Mouse (Mus musculus) kidney, embryonic 14.5 days (tissue): ENCODE measurements at regions not wholly inside any gene's neighbourhood (a gene's known extent, or its start where the extent isn't known, plus 50 kb on each side); places are given as distances from the start of the nearest gene placed in this dataset.

Experiments used
- ATAC-seq: fragments of 200-750 bp; cut with Nextera tagmentation; 2 replicates; pipeline ENCODE4 v1.8.0; 2017; ENCODE audit warnings: moderate number of reproducible peaks, mild to moderate bottlenecking, moderate TSS enrichment, moderate library complexity; ENCODE audit not compliant: low FRiP score, low TSS enrichment
- H3K27ac ChIP-seq: fragments of 300-500 bp; sonication (generic); 2 replicates; pipeline ENCODE4 v1.5.1; 2014; ENCODE audit warnings: low read depth, mild to moderate bottlenecking, low read length, moderate library complexity, mixed read lengths
- H3K27me3 ChIP-seq: fragments of 300-500 bp; sonication (generic); 2 replicates; pipeline ENCODE4 v1.6.1; 2014; ENCODE audit warnings: mild to moderate bottlenecking, low read length; ENCODE audit not compliant: control insufficient read depth, insufficient read depth
- H3K36me3 ChIP-seq: fragments of 300-500 bp; sonication (generic); 2 replicates; pipeline ENCODE4 v1.6.1; 2014; ENCODE audit warnings: low read length, mixed read lengths; ENCODE audit not compliant: control insufficient read depth, insufficient read depth
- H3K4me1 ChIP-seq: fragments of 300-500 bp; sonication (generic); 2 replicates; pipeline ENCODE4 v1.6.1; 2014; ENCODE audit warnings: low read length, mixed read lengths; ENCODE audit not compliant: control insufficient read depth, insufficient read depth
- H3K4me2 ChIP-seq: fragments of 300-500 bp; sonication (generic); replicated peaks from 2 replicates; pipeline ENCODE4 v1.6.1; 2014; ENCODE audit warnings: low read depth, mild to moderate bottlenecking, low read length
- H3K4me3 ChIP-seq: fragments of 300-500 bp; sonication (generic); 2 replicates; pipeline ENCODE4 v1.5.1; 2014; ENCODE audit warnings: mild to moderate bottlenecking, low read length
- H3K9ac ChIP-seq: fragments of 300-500 bp; sonication (generic); 2 replicates; pipeline ENCODE4 v1.6.1; 2014; ENCODE audit warnings: low read depth, mild to moderate bottlenecking, low read length, moderate library complexity
- H3K9me3 ChIP-seq: fragments of 300-500 bp; sonication (generic); 2 replicates; pipeline ENCODE4 v1.6.1; 2016; ENCODE audit warnings: low read length; ENCODE audit not compliant: control insufficient read depth
- WGBS: fragments of 180-500 bp; shearing (Covaris S2); extraction: QIAGEN DNeasy Blood & Tissue Kit; methylation state at CpG from one replicate; pipeline ENCODE4 v1.1.7; 2014; 5-methylcytosine and 5-hydroxymethylcytosine counted together

GRCm38 (mm10) chr10:124945257-124945656 lies 444.0 kb downstream of the Slc16a7 start:
- H3K4me1 ChIP-seq: no peaks in the 10 kb centered on the region
- no peak for ATAC-seq
- no peak overlapping the region for H3K4me2 ChIP-seq
- no peaks in the 10 kb centered on the region for H3K9me3 ChIP-seq
- no peak overlapping the region for H3K4me3 ChIP-seq
- no peak overlapping the region for H3K9ac ChIP-seq
- no peak overlapping the region for H3K27ac ChIP-seq
- H3K36me3 ChIP-seq: no peaks in the 10 kb centered on the region
- WGBS: 82% methylated on average over 6 of the region's 6 CpGs
- no peaks in the 10 kb centered on the region for H3K27me3 ChIP-seq

- WGBS: 66% methylated on average over 12 of the region's 12 CpGs
- no peak overlapping the region for H3K4me2 ChIP-seq
These were observed 447.1 kb downstream of the Slc16a7 start for GRCm38 (mm10) chr10:124942214-124942613.

GRCm38 (mm10) chr10:124927218-124927617 lies 462.0 kb downstream of the Slc16a7 start:
- H3K36me3 ChIP-seq: no peaks in the 10 kb centered on the region
- no peak for ATAC-seq
- no peaks in the 10 kb centered on the region for H3K4me1 ChIP-seq
- 69% methylated on average over 2 of the region's 2 CpGs for WGBS
- H3K27me3 ChIP-seq: no peaks in the 10 kb centered on the region
- no peak overlapping the region for H3K27ac ChIP-seq
- H3K9me3 ChIP-seq: no peaks in the 10 kb centered on the region
- H3K4me3 ChIP-seq: no peak overlapping the region
- no peak overlapping the region for H3K9ac ChIP-seq
- H3K4me2 ChIP-seq: no peak overlapping the region

More at GRCm38 (mm10) chr10:124942214-124942613, 447.1 kb downstream of the Slc16a7 start:
- no peaks in the 10 kb centered on the region for H3K36me3 ChIP-seq
- H3K9ac ChIP-seq: no peak overlapping the region
- H3K27ac ChIP-seq: no peak overlapping the region
- H3K9me3 ChIP-seq: no peaks in the 10 kb centered on the region
- no peaks in the 10 kb centered on the region for H3K27me3 ChIP-seq
- H3K4me1 ChIP-seq: no peaks in the 10 kb centered on the region
- no peak overlapping the region for H3K4me3 ChIP-seq
- ATAC-seq: no peak

GRCm38 (mm10) chr10:124900044-124900443 lies 489.2 kb downstream of the Slc16a7 start:
- H3K4me1 ChIP-seq: no peaks in the 10 kb centered on the region
- 85% methylated on average over 12 of the region's 12 CpGs for WGBS
- ATAC-seq: no peak

GRCm38 (mm10) chr10:124878525-124878924 lies 510.7 kb downstream of the Slc16a7 start:
- Histone ChIP-seq H3K4me3 (no peak overlapping the region), H3K27ac (no peak overlapping the region), H3K27me3 (no peaks in the 10 kb centered on the region), H3K36me3 (no peaks in the 10 kb centered on the region), H3K4me2 (no peak overlapping the region), H3K9ac (no peak overlapping the region), H3K4me1 (no peaks in the 10 kb centered on the region), H3K9me3 (no peaks in the 10 kb centered on the region)
- ATAC-seq: no peak

More at GRCm38 (mm10) chr10:124900044-124900443, 489.2 kb downstream of the Slc16a7 start:
- no peak overlapping the region for H3K4me2 ChIP-seq
- no peak overlapping the region for H3K27ac ChIP-seq
- H3K36me3 ChIP-seq: no peaks in the 10 kb centered on the region
- H3K9ac ChIP-seq: no peak overlapping the region
- no peak overlapping the region for H3K4me3 ChIP-seq
- H3K9me3 ChIP-seq: no peaks in the 10 kb centered on the region
- no peaks in the 10 kb centered on the region for H3K27me3 ChIP-seq

GRCm38 (mm10) chr10:124877706-124878105 lies 511.6 kb downstream of the Slc16a7 start:
- Histone ChIP-seq H3K4me3 (no peak overlapping the region), H3K9ac (no peak overlapping the region), H3K9me3 (no peaks in the 10 kb centered on the region), H3K27ac (no peak overlapping the region), H3K4me2 (no peak overlapping the region), H3K4me1 (no peaks in the 10 kb centered on the region), H3K36me3 (no peaks in the 10 kb centered on the region), H3K27me3 (no peaks in the 10 kb centered on the region)
- ATAC-seq: no peak
- WGBS: 94% methylated on average over 2 of the region's 2 CpGs

- Histone ChIP-seq H3K36me3 (no peaks in the 10 kb centered on the region), H3K27me3 (no peaks in the 10 kb centered on the region), H3K4me2 (no peak overlapping the region), H3K4me1 (no peaks in the 10 kb centered on the region), H3K9ac (no peak overlapping the region), H3K4me3 (no peak overlapping the region), H3K27ac (no peak overlapping the region), H3K9me3 (no peaks in the 10 kb centered on the region)
- 54% methylated on average over 2 of the region's 2 CpGs for WGBS
- ATAC-seq: no peak
These were observed 517.1 kb downstream of the Slc16a7 start for GRCm38 (mm10) chr10:124872211-124872610.

- no peak overlapping the region for H3K4me3 ChIP-seq
- H3K9ac ChIP-seq: no peak overlapping the region
- H3K4me1 ChIP-seq: no peaks in the 10 kb centered on the region
- H3K27me3 ChIP-seq: no peaks in the 10 kb centered on the region
- no peak overlapping the region for H3K4me2 ChIP-seq
- WGBS: 49% methylated on average over 8 of the region's 8 CpGs
- no peak; the same call in 1 of the 2 replicates for ATAC-seq
- no peaks in the 10 kb centered on the region for H3K36me3 ChIP-seq
- no peak overlapping the region for H3K27ac ChIP-seq
- no peaks in the 10 kb centered on the region for H3K9me3 ChIP-seq
These were observed 546.6 kb downstream of the Slc16a7 start for GRCm38 (mm10) chr10:124842546-124843113.

- H3K27me3 ChIP-seq: no peaks in the 10 kb centered on the region
- no peaks in the 10 kb centered on the region for H3K9me3 ChIP-seq
- no peak for ATAC-seq
- no peak overlapping the region for H3K4me2 ChIP-seq
- no peaks in the 10 kb centered on the region for H3K4me1 ChIP-seq
- no peak overlapping the region for H3K27ac ChIP-seq
- H3K36me3 ChIP-seq: no peaks in the 10 kb centered on the region
- H3K4me3 ChIP-seq: no peak overlapping the region
- 86% methylated on average over 4 of the region's 4 CpGs for WGBS
- H3K9ac ChIP-seq: no peak overlapping the region
These were observed 555.3 kb downstream of the Slc16a7 start for GRCm38 (mm10) chr10:124833930-124834329.
